Mouse (Mus musculus): ENCODE measurements around the gene Aldh3a1.

DNA sequence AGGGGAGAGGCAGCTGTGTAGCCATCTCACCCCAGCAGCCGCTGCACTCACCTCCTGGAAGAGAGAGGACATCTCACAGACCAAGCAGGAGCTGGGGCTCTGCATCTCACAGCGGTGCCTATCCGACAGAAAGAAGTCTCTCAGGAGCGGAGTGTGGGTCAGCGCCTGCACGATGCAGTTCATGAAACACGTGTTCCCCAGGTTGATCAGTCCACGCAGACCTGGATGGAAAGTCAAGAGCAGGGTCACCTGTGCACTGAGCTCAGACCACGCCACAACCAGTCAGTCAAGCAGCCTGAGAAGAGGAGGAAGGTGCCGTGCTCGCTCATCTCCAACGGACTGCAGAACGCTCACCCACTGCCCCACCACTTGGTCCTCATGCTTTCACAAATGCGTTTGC is 44.6 kb upstream of the Aldh3a1 start:
- no peak for TF ChIP-seq GATA1 (IDR thresholded peaks at IDR 0.05; ENCODE audit: borderline replicate concordance, low read length)
- no peak for TF ChIP-seq FLI1 (IDR thresholded peaks at IDR 0.05; ENCODE audit: low read length)
